Mouse (Mus musculus): ENCODE data around the gene 1700011L22Rik.

The 1700011L22Rik gene

DNA sequence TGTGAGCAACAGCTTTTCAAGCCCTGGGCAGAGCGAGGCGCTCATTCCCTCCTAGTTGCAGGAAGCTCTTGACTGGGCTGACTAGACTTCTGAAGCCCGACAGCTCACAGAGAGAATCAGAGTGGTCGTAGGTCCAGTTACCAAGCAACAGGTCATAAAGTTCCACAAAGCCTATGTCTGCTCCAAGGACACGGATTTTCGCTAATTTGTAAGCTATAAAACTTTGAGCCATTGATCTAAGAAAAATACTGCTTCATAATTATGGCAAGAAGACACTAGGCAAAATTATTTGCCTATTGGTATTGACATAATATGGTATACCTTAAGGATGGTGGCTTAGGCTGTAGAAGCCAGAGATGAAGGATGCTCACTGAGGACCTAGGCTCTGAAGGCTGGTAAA is at the start of gene 1700011L22Rik:
Gene 1700011L22Rik, minus strand, starts transcription at position 101 of the 400 bp plus-strand sequence.
- DNase-seq (ENCODE audit: low read depth, low spot score), result no peak

GRCm38 (mm10) chr8:79297763-79298162 is 49.4 kb upstream of the 1700011L22Rik start:
- peak; percentile 47 for DNase-seq (ENCODE audit: low read depth, low spot score)

DNA sequence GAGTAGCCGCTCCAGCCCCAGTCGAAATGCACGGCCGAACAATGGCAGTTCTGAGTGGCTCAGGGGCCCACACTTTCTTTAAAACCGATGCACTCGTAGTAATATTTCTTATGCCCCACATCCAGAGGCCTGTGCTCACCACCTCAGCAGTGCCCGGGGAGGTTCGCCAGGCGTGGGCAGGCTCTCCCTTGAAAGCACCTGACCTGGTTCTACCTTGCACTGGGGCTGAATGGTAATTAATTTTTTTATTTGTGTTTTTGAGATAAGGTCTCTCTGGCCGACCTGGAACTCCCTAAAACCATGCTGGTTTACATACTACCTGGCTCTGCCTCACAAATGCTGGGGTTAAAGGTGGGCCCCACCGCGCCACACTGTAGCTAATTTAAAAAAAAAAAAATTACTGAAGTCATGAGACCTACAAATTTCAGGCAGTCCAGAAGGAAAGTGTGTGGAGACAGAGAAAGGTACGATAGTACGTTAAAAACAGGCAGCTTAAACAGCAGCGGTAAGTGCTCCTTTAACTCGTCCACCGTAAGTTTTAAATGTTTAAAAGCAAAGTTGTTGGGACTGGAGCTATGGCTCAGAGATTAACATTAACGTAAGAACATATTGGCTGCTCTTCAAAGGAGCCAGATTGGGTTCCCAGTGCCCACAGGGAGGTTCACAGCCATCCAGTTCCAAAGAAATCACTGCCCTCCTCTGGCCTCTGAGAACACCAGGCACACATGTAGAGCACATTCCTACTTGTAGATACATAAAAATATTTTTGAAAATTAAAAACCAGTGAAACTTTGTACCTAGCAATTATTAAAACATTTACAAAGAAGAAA is 47.1 kb upstream of the 1700011L22Rik start:
- DNase-seq (ENCODE audit: low read depth, low spot score), result no peak

- DNase-seq (ENCODE audit: low read depth, low spot score), result peak; percentile 96
Measured at GRCm38 (mm10) chr8:79294610-79295275, 46.4 kb upstream of the 1700011L22Rik start, which contains the start of gene Mmaa. Gene Mmaa (minus strand): TSS chr8:79294937.

DNA sequence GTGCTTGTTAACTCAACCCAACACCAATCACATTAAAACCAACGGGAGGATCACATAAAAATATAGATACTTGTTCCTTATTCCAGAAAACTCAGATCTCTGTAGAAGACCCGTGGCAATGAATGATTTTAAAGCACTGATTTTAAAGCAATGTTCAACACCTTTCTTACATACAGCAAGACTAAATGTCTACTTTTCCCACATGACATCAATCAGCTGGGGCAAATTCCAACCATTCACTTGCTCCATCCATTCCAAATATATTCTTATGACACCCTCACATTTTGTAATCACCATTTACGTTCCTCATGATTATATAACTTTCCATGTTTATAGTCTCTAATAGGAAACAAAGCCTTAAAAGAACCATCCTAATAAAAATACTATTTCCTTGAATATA is 45.5 kb upstream of the 1700011L22Rik start:
- DNase-seq (ENCODE audit: low read depth, low spot score), result no peak

DNA sequence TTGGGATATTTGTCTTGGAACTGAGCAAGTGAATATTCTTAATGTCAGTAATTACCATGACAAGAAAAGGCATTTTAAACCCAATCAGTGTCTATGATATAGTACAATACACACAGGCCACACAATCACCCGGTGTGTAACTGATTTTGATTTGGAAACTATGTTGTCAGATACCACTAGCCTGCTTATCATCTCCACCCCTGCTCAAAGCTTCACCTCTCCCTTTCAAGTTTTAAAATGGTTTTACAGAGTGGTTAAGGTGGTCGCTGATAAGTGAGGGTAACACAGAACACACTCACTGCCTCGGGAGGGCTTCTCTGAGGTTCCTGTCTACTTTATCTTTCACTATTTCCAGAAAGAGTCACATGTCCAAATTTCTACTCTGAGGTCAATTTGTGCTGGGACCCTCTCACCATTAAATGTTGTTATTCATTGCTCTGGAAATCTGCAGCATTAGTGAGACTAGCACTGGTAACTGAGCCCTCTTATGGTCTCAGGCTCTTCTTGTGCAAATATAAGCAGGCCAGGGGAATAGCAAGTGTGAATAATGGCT is 44.4 kb upstream of the 1700011L22Rik start:
- no peak for DNase-seq (ENCODE audit: low read depth, low spot score)

- no peak for DNase-seq (ENCODE audit: low read depth, low spot score)
Measured at GRCm38 (mm10) chr8:79289592-79289991, 41.2 kb upstream of the 1700011L22Rik start.

DNA sequence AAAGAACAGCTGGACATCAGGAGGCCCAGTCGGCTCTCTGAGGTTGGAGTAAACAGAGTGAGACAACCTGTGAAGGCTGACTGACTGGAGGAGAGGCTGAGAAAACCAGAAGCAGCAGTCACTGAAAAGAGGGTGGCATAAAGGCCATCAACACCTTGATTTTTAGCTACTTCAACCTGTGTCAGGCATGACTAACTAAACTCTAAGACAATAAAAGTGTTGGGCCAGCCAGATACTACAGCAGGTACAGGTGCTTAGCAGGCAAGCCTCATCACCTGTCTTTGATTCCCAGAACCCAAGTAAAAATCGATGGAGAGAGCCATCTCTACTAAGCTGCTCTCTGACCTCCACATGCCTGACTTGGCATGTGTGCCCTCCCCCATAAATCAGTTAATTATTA is 40.3 kb upstream of the 1700011L22Rik start:
- DNase-seq (ENCODE audit: low read depth, low spot score), result no peak

GRCm38 (mm10) chr8:79288250-79288649 is 39.9 kb upstream of the 1700011L22Rik start:
- DNase-seq (ENCODE audit: low read depth, low spot score), result no peak

DNA sequence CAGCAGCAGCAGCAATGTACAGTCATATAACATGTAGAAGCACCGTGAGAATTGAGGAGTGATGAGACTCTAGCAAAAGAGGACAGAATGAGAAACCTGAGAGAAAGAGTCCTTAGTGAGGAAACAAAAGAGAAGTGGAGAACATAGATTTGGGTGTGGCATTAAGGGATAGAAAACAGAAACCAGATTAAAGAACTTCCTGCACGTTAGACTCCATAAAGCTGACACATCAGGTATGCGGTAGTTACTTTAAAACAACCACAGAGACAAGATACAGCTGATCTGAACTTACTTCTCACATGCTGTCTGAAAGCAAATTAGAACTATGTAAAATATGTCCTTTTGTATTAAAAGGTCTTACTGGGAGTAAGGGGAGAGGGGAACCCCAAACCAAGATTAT is 38.1 kb upstream of the 1700011L22Rik start:
- no peak for DNase-seq (ENCODE audit: low read depth, low spot score)

- no peak for DNase-seq (ENCODE audit: low read depth, low spot score)
Measured at GRCm38 (mm10) chr8:79284626-79285025, 36.3 kb upstream of the 1700011L22Rik start.

- DNase-seq (ENCODE audit: low read depth, low spot score), result peak; percentile 45
Measured at GRCm38 (mm10) chr8:79281376-79281890, 33.1 kb upstream of the 1700011L22Rik start.

DNA sequence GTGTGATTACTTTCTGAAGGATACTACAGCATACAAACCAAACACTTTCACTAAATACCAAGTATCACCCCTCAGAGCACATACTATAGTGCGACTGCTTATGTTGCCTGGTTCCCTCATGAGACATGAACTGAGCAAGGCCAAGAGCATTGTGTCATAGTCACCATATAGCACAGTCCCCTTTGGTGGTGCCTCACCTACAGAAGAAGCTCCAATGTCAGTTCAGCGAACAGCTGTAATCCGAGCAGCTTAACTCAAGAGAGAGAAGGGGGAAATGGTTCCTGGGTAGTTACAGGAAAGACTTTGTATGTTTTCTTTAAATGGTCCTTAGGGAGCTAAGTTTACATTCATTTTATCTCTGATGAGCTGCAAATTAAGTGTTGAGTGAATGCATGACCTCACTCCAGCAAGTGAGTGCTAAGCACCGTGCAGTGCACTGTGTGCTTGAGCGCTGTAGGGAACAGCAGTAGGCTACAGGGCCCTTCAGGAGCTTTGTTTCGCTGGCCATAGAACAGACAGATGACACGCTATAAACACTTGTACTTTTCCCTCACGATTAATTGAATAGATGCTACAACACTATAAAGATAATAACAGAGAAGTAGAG is 29.0 kb upstream of the 1700011L22Rik start:
- no peak for DNase-seq (ENCODE audit: low read depth, low spot score)

- no peak for DNase-seq (ENCODE audit: low read depth, low spot score)
Measured at GRCm38 (mm10) chr8:79274940-79275339, 26.6 kb upstream of the 1700011L22Rik start.

DNA sequence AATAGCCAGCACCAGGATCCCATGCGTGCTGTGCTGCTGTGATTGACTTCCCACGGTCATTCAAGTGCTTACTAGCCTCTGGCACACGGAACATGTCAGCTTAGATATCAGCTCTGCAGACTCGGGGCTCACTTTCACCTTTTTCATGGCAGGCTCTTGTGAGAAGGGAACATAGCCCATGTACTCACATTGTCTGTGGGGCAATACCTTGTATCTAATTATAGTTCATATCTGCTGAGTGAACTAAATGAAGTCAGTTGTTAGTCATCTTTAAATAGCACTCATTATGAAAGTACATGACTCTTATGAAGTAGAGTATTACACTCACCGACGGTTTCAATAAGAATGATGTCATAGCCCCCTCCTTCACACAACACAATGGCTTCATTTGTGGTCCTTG is 25.4 kb upstream of the 1700011L22Rik start:
- no peak for DNase-seq (ENCODE audit: low read depth, low spot score)

DNA sequence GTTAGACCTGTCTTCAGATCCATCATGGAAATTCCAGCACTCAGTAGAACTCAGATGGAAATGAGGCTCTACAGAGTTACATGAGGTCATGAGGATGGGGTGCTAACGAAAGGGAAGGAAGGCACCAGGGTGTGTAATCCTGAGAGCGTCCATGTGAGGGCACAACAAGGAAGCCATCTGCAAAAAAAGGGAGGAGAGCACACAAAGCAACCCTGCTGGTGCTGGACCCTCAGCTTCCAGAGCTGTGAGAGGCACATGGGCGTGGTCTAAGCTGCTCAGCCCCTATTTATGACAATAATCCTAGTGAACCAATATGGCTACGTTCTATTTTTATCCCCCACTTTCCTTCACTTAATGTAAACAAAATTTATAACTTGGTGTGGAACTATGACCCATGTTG is 24.3 kb upstream of the 1700011L22Rik start:
- no peak for DNase-seq (ENCODE audit: low read depth, low spot score)

- no peak for DNase-seq (ENCODE audit: low read depth, low spot score)
Measured at GRCm38 (mm10) chr8:79268921-79269320, 20.6 kb upstream of the 1700011L22Rik start.

DNA sequence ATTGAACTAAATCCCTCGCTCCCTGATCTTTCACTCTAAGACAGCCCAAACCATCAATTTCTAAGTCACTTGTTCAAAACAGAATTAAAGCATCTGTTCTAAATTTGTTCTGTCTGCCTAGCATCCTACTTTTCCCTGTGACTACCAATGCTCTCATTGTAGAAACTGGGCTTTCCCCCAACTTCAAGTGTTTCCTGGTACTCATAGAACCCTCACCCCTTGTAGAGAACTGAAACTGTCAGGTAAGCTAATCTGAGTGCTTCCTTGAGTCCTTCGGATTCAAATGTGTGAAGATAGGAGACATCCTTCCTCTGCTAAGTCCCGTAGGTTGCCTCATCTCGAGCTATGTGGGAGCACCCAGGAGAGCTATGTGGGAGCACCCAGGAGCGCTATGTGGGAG is 13.6 kb upstream of the 1700011L22Rik start:
- no peak for DNase-seq (ENCODE audit: low read depth, low spot score)

DNA sequence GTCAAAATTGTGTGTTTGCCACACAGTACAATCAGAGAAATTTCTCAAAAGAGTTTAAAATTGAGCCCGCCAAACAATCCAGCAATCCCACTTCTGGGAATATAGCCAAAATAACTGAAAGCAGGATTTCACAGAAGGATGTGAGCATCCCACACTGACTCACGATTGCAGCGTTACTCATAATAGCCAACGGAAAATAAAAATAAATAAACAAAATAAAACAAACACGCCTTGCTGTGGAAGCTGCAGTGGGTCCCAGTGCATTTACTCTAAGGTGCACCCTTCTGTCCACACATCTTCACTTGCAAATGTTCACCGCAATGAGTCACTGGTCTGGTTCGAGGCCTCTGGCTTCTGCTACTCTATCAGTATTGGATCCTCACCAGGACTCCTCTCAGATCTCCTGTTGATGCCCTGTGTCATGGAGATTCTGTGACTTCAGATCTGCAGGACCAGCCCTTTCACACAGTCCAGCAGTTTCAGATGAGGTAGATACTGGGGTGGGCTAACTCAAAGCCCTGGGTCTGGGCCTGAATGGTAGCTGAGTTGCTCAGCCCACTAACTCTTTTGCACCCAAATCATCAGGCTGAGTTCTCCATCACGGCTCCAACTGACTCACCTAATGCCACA is 7.8 kb upstream of the 1700011L22Rik start:
- no peak for DNase-seq (ENCODE audit: low read depth, low spot score)

DNA sequence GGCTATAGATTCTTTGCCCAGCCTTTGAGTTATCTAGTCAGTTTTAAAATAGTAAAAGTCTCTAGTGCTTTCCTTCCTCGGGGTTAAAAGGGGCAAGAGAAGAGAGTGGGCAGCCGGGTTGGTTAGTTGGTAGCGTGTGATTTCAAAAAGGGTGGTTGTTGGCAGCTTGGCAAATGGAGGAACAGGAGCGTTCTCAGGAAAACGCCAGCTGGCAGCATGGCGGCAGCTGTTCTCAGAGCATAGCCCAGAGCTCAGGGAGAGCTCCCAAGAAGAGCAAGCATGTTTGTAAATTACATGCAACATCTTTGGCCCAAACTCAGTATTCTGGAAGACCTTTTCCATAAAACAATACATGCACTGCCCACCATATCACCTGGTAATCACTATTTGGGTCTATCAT is 5.4 kb upstream of the 1700011L22Rik start:
- no peak for DNase-seq (ENCODE audit: low read depth, low spot score)

GRCm38 (mm10) chr8:79243422-79243821 is 4.9 kb downstream of the 1700011L22Rik start:
- no peak for DNase-seq (ENCODE audit: low read depth, low spot score)

Measured in forelimb bud, embryonic 11.5 days (tissue).